Mouse (Mus musculus): ENCODE results near the gene Kcnk5.

The Kcnk5 gene

DNA sequence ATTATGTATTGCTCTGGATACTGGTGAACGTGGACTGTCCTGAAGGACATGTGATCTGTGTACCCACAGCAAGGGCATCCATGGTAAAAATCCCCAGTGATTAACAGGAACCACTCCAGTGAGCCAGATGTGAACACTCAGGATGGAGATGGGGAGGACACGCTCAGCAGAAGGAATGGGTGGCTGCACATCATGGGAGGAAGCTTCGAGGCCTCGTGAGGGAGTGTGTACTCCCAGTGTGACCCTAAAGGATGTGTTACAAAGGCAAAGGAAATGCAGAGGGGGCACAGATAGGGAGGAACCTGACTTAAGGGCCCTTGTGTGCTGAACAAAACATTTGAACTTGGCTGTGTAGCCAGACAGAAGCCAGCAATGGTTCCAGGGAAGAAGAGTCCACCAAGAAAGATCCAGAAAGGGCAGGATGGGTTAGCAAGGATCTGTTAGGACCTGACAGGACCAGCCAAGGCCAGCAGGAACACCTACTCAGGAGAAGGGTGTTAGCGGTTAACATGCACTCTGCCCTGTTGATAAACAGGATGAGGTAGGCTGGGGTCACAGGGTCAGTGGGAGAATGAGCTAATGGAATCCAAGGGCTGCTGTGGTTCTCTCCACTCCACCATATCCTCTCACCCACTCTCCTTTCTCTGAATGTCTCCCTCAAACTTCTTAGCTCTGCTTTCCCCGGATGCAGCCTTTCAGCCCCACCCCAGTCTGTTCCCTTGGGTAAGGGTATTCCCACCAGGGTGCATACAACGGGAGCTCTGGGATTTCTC lies 68.2 kb downstream of the Kcnk5 start:
- DNase-seq (ENCODE audit: low spot score): no peak

DNA sequence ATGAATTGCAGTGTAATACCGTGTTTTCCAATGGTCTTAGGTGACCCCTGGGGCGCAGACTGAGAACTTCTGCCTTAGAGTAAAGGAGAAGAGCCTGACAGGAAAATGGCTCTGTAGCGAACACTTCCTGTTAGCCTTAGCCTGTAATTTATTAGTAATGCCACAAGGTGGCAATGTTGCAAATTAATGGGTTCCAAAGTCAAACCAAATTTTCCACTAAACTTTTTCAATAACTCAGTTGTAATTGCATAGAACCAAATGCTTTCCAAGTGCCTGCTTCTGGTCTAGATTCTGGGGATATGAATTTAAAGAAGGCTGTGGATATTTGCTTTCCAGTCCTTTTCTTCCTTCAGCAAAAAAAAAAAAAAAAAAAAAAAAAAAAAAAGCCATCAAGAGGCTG lies 69.4 kb downstream of the Kcnk5 start:
- DNase-seq (ENCODE audit: low spot score): peak; percentile 36

GRCm38 (mm10) chr14:20110945-20111344 lies 70.7 kb downstream of the Kcnk5 start:
- no peak for DNase-seq (ENCODE audit: low spot score)

DNA sequence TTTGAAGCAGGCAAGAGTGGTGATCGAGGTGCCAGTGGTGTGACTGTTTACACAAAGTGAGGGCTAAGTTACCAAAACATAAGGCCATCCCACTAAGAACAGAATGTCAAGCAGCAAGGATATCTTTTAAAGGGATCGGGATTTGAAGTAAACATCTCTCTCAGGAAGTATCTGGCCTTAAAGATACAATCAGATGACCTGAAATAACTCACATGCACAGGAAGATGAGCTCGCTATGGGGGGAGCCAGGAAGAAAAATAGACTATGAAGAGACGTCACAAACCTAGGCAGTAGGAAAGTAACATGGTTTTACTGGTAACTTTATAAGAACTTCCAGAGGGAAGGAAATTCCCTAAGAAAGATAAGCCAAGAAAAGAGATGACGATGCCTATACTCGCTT lies 75.3 kb downstream of the Kcnk5 start:
- DNase-seq (ENCODE audit: low spot score): no peak

DNA sequence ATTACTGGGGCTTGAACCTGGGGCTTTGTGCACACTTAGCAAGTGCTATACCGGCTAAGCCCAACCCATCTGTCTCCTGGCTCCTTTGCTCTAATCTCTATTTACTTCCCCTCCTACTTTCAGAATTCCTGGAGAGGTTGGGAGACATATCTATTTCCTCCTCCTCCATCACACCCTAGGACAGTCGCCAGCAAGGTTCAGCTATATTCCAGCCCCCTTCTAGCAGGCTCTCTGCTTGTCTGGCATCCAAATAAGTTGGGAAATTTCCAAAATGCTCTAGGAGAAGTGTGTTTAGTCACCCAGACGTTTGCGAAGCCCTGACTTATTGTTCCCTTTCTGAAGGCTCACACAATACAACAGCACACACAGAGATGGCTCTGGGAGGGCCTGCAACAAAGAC lies 78.4 kb downstream of the Kcnk5 start:
- DNase-seq (ENCODE audit: low spot score): no peak

DNA sequence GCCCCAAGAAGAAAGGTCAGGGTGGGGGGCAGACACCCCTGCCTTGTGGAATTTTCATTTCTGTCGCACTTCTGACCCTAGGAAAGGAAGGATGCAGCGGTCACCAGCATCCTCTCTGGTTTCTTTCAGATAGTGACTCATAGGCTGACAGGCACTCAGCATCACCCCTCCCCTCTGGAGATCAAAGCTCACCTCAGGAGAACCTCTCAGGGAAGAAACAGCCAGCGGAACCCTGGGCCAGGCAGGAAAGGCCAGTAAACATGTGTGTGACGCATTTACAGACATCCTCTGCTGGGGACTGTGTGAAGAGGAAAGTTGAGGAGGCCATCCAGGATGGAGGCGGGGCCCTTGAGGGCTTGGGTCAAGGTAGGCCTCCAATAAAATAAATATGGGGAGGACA lies 83.5 kb downstream of the Kcnk5 start:
- no peak for DNase-seq (ENCODE audit: low spot score)

DNA sequence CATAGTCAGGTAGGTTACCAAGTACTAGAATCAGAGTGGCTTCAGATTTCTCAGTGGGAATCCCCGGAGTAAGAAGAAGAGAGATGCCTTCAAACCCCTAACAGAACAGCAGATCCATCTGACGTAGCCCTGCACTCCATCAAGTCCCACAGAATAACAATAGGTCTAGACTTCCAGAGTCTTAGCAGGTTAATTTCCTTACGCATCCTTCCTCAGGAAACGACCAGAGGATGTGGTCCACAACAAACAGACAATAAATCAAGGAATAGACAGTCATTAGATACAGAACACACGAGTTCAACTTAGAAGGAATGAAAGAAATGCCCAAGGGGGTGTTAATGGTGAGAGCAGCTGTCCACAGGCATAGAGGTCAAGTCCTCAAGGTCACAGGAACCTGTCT lies 86.7 kb downstream of the Kcnk5 start:
- no peak for DNase-seq (ENCODE audit: low spot score)

- DNase-seq (ENCODE audit: low spot score): peak; percentile 84
These were observed 88.1 kb downstream of the Kcnk5 start for GRCm38 (mm10) chr14:20093493-20093892.
